Mouse (Mus musculus): Measurements from ENCODE around the gene Mapk3.

The Mapk3 gene

DNA sequence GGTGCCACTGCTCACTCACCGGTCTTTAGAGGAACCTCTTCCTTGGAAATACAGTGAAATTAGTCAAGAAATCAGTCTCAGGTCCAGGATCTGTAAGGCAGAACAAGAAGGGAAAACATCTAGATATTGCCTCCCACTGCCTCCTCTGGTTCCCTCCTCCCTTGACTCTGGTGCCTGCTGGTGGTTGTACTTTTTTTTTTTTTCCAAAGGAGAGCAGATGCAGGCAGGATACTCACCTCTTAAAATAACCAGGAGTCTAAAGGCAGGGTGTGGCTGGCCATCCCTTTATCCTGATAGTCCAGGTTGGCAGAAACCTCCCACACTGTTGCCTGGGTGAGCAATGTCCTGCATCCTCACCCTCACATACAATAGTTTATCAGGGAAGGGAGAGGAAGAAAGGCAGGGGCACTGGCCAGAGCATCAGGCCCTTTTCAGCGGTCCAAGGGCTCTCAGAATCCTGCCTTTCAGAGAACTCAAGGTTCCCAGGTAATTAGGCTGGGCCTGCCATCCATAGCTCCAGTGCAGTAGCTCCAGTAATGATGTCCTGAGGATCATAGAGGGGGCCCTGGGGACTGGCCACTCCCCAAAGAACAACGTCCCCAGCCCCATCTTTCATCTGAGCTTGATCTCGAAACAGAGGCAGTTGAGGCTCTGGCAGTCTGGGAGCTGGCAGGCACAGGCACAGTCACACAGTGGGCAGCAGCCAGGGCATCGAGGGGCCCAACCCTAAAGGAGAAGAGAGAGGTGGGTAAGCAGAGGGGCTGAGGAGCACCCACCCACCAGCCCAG, 41.1 kb downstream of the Mapk3 start:
- CTCF ChIA-PET: interaction anchor here (0.5 kb wide), 1 partner anchor 33 kb away, joined by 3 read pairs; no protein-coding TSS in a partner anchor

- CTCF ChIA-PET: no interaction called here
These were observed 41.6 kb downstream of the Mapk3 start for GRCm38 (mm10) chr7:126801057-126801422.

GRCm38 (mm10) chr7:126802134-126802889, 42.9 kb downstream of the Mapk3 start:
- CTCF ChIA-PET: no interaction called here

DNA sequence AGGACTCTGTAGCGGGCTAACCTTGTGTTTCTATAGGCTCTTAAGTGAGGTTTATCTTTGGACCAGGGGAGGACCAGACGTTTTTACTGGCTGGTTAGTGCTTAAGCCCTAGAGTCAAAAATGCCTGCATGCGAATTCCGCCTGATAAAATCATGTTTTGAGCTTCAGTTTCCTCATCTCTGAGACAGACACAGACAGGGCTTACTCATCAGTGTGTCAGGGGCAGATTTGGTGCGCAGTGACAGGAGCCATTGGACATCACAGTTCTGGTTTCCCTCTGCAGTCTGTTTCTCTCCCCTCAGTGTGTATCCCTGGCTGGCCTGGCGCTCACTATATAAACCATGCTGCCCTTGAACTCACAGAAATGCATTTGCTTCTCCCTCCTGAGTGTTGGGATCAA, 43.8 kb downstream of the Mapk3 start:
- CTCF ChIA-PET: no interaction called here

DNA sequence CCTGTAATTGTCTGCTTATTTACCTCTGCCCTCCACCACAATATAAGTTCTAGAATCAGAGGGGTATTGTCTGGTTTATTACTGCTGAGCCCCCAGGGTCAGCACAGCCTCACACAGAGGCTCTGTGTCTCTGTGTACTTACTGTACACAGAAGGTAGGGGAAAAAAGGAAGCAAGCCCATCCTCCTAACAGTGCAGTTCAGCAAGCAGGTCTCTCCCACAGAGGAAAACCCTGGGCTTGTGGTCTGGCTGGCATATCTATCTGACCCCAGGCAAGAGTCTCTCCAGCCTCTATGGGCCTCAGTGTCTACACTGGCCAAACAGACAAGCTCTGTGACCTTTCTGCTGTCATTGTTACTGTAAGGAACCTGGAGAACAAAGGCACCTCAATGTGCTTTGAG, 44.4 kb downstream of the Mapk3 start:
- CTCF ChIA-PET: no interaction called here

- CTCF ChIA-PET: no interaction called here
These were observed 47.6 kb downstream of the Mapk3 start for GRCm38 (mm10) chr7:126806956-126807355.

- CTCF ChIA-PET: no interaction called here
These were observed 48.0 kb downstream of the Mapk3 start for GRCm38 (mm10) chr7:126807405-126807804.

GRCm38 (mm10) chr7:126808703-126809455, 49.5 kb downstream of the Mapk3 start:
- CTCF ChIA-PET: no interaction called here

GRCm38 (mm10) chr7:126809723-126810369, 50.4 kb downstream of the Mapk3 start:
- CTCF ChIA-PET: interaction anchor here (1.0 kb wide), 1 partner anchor 12 kb away, joined by 3 read pairs; the partner anchor contains the start of gene Fam57b

Measured in spleen, embryonic (tissue).